Comparison of ENCODE assay signal across 8 mouse cellular contexts in genomic region chr1:180546798-180547750, GRCm38 (mm10). TPM values are rescaled to one million over a fixed set of nuclear protein-coding genes. Genes with fewer than 3 reads are reported as not detected.
DNase-seq lines count a peak whose midpoint lies in the region; ATAC-seq and TF ChIP-seq lines count a peak whose summit lies in the region.

No protein-coding gene starts in this region.

- no peak overlapping the region for H3K27ac ChIP-seq in heart, embryonic 11.5 days (ENCODE audit: low read depth, low read length)
- no peak overlapping the region for H3K27ac ChIP-seq in embryonic facial prominence, embryonic 11.5 days (replicated peaks; ENCODE audit: low read depth, low read length)
- H3K27ac ChIP-seq in intestine, postnatal 0 days (ENCODE audit: low read depth, low read length) = no peak overlapping the region
- no peak overlapping the region for H3K27ac ChIP-seq in midbrain, embryonic 11.5 days (ENCODE audit: low read depth, low read length)
- no peak overlapping the region for H3K27ac ChIP-seq in thymus, adult 2 months (ENCODE audit: control insufficient read depth, insufficient read depth, low read length)

- H3K9me3 ChIP-seq in heart, embryonic 11.5 days (replicated peaks; ENCODE audit: control insufficient read depth, low read length) = no peaks in the 10 kb centered on the region
- no peaks in the 10 kb centered on the region for H3K9me3 ChIP-seq in embryonic facial prominence, embryonic 11.5 days (replicated peaks; ENCODE audit: control insufficient read depth, low read length)
- H3K9me3 ChIP-seq in intestine, postnatal 0 days (ENCODE audit: control insufficient read depth) = no peaks in the 10 kb centered on the region
- no peaks in the 10 kb centered on the region for H3K9me3 ChIP-seq in midbrain, embryonic 11.5 days (ENCODE audit: control insufficient read depth, low read length)

- H3K4me1 ChIP-seq in heart, embryonic 11.5 days (ENCODE audit: control insufficient read depth, insufficient read depth, low read length) = peaks cover 11% of the 10 kb centered on the region
- H3K4me1 ChIP-seq in embryonic facial prominence, embryonic 11.5 days (ENCODE audit: control insufficient read depth, insufficient read depth, low read length) = no peaks in the 10 kb centered on the region; the same call in 1 of the 2 replicates
- H3K4me1 ChIP-seq in intestine, postnatal 0 days (replicated peaks; ENCODE audit: control insufficient read depth, insufficient read depth, low read length) = no peaks in the 10 kb centered on the region; the same call in 1 of the 2 replicates
- peaks cover 14% of the 10 kb centered on the region for H3K4me1 ChIP-seq in midbrain, embryonic 11.5 days (ENCODE audit: control insufficient read depth, insufficient read depth, low read length)
- H3K4me1 ChIP-seq in thymus, adult 2 months (replicated peaks; ENCODE audit: control insufficient read depth, insufficient read depth, low read length) = peaks cover 37% of the 10 kb centered on the region

- no peak for TF ChIP-seq POLR2A in thymus, adult 2 months (IDR thresholded peaks at IDR 0.05; ENCODE audit: control insufficient read depth, extremely low read depth, insufficient read depth, low read length, poor library complexity)

- H3K9ac ChIP-seq in heart, embryonic 11.5 days (ENCODE audit: low read depth, low read length) = no peak overlapping the region
- H3K9ac ChIP-seq in embryonic facial prominence, embryonic 11.5 days (replicated peaks; ENCODE audit: low read length) = peak overlapping the region; percentile 3; the same call in 1 of the 2 replicates
- no peak overlapping the region for H3K9ac ChIP-seq in intestine, postnatal 0 days (ENCODE audit: low read depth, low read length)
- H3K9ac ChIP-seq in midbrain, embryonic 11.5 days (ENCODE audit: low read length) = no peak overlapping the region; the same call in 1 of the 2 replicates

- 0 out of 2 replicates have a peak overlapping the region, but pooled peaks have one; percentile 13 for H3K4me3 ChIP-seq in heart, embryonic 11.5 days (ENCODE audit: low read depth, low read length)
- no peak overlapping the region for H3K4me3 ChIP-seq in embryonic facial prominence, embryonic 11.5 days (ENCODE audit: low read depth, low read length)
- H3K4me3 ChIP-seq in intestine, postnatal 0 days (ENCODE audit: low read depth, low read length) = no peak overlapping the region
- no peak overlapping the region for H3K4me3 ChIP-seq in midbrain, embryonic 11.5 days (ENCODE audit: low read depth, low read length)
- H3K4me3 ChIP-seq in thymus, adult 2 months (ENCODE audit: control insufficient read depth, insufficient read depth, low read length) = no peak overlapping the region

- 43% methylated on average over 13 of the region's 13 CpGs for WGBS in heart, embryonic 11.5 days (ENCODE audit: insufficient replicate concordance)
- 49% methylated on average over 13 of the region's 13 CpGs for WGBS in embryonic facial prominence, embryonic 11.5 days
- WGBS in intestine, postnatal 0 days = 49% methylated on average over 13 of the region's 13 CpGs
- WGBS in midbrain, embryonic 11.5 days = 45% methylated on average over 13 of the region's 13 CpGs
- WGBS in thymus, adult 2 months = 72% methylated on average over 13 of the region's 13 CpGs

- ATAC-seq in heart, embryonic 11.5 days (replicated peaks; ENCODE audit: insufficient number of reproducible peaks, low FRiP score, low TSS enrichment) = no peak
- ATAC-seq in embryonic facial prominence, embryonic 11.5 days (replicated peaks; ENCODE audit: insufficient number of reproducible peaks, low FRiP score, low TSS enrichment, low read depth) = no peak
- ATAC-seq in intestine, postnatal 0 days = no peak
- ATAC-seq in midbrain, embryonic 11.5 days (ENCODE audit: low FRiP score) = no peak

- no peaks in the 10 kb centered on the region for H3K36me3 ChIP-seq in heart, embryonic 11.5 days (ENCODE audit: control insufficient read depth, insufficient read depth, low read length)
- H3K36me3 ChIP-seq in embryonic facial prominence, embryonic 11.5 days (replicated peaks; ENCODE audit: control insufficient read depth, insufficient read depth, low read depth, low read length) = no peaks in the 10 kb centered on the region
- no peaks in the 10 kb centered on the region for H3K36me3 ChIP-seq in intestine, postnatal 0 days (ENCODE audit: control insufficient read depth, insufficient read depth)
- no peaks in the 10 kb centered on the region for H3K36me3 ChIP-seq in midbrain, embryonic 11.5 days (ENCODE audit: control insufficient read depth, insufficient read depth, low read length)
- H3K36me3 ChIP-seq in thymus, adult 2 months (ENCODE audit: control insufficient read depth, insufficient read depth, low read length) = no peaks in the 10 kb centered on the region

- peaks cover 38% of the 10 kb centered on the region for H3K27me3 ChIP-seq in heart, embryonic 11.5 days (ENCODE audit: control insufficient read depth, insufficient read depth, low read length)
- H3K27me3 ChIP-seq in embryonic facial prominence, embryonic 11.5 days (ENCODE audit: control insufficient read depth, insufficient read depth, low read length) = no peaks in the 10 kb centered on the region
- peaks cover 12% of the 10 kb centered on the region; the same call in 1 of the 2 replicates for H3K27me3 ChIP-seq in intestine, postnatal 0 days (replicated peaks; ENCODE audit: control insufficient read depth, insufficient read depth, low read length)
- H3K27me3 ChIP-seq in midbrain, embryonic 11.5 days (ENCODE audit: control insufficient read depth, insufficient read depth, low read length) = no peaks in the 10 kb centered on the region; the same call in 1 of the 2 replicates
- H3K27me3 ChIP-seq in thymus, adult 2 months (ENCODE audit: control insufficient read depth, insufficient read depth, low read length) = no peaks in the 10 kb centered on the region

- no peak for TF ChIP-seq CTCF in intestine, postnatal 0 days (IDR thresholded peaks at IDR 0.05; ENCODE audit: low read depth)
- TF ChIP-seq CTCF in thymus, adult 2 months (IDR thresholded peaks at IDR 0.05; ENCODE audit: borderline replicate concordance, control insufficient read depth, extremely low read depth, insufficient read depth, low read length, poor library complexity) = no peak

- no peak for DNase-seq in heart, adult 8-10 months (ENCODE audit: low spot score)
- DNase-seq in embryonic facial prominence, embryonic 11.5 days (ENCODE audit: low spot score) = no peak
- peak; percentile 54 for DNase-seq in midbrain, embryonic 11.5 days (ENCODE audit: low spot score, missing footprints)
- DNase-seq in spleen, postnatal 36 days (ENCODE audit: low spot score in 2 of 2) = no peak
- DNase-seq in frontal cortex, postnatal 36 days (ENCODE audit: low spot score in 2 of 2) = no peak
- no peak for DNase-seq in thymus, adult 2 months

- H3K4me2 ChIP-seq in heart, embryonic 11.5 days = peak overlapping the region; percentile 53
- peak overlapping the region; percentile 39; the same call in 1 of the 2 replicates for H3K4me2 ChIP-seq in embryonic facial prominence, embryonic 11.5 days (ENCODE audit: low read depth, low read length)
- H3K4me2 ChIP-seq in intestine, postnatal 0 days (replicated peaks; ENCODE audit: low read depth) = peak overlapping the region; percentile 43
- peak overlapping the region; percentile 36 for H3K4me2 ChIP-seq in midbrain, embryonic 11.5 days

RNA-seq across cellular contexts. Expression of gene Parp1, which starts 21.6 kb away (rescaled TPM):
- polyA plus RNA-seq in heart, embryonic 11.5 days (2014; fragmentation: Nextera tagmentation; extraction: Ambion mirVana) = 94.0 and 107 TPM in 2 replicates
- 10 to 100 TPM; 53.7 to 65.2 (median 57.6) TPM for total RNA-seq in heart, adult 8-10 months (2022)
- polyA plus RNA-seq in embryonic facial prominence, embryonic 11.5 days (2014; fragmentation: Nextera tagmentation; extraction: Ambion mirVana) = 163 and 181 TPM in 2 replicates
- polyA plus RNA-seq in intestine, postnatal 0 days (2015; fragmentation: Nextera tagmentation; extraction: Ambion mirVana) = 20.4 and 22.6 TPM in 2 replicates
- polyA plus RNA-seq in midbrain, embryonic 11.5 days (2014; fragmentation: Nextera tagmentation; extraction: Ambion mirVana) = 188 and 213 TPM in 2 replicates
- polyA plus RNA-seq in thymus, adult 2 months (2012; rRNA removed) = 49.6 and 57.3 TPM in 2 replicates
